Mouse (Mus musculus): Measurements from ENCODE around the gene Pla2g4d. TPM values are rescaled to one million over a fixed set of nuclear protein-coding genes. Genes with fewer than 3 reads are reported as not detected.

Pla2g4d gene
- total and polyA plus RNA-seq, 3 experiments: not detected

DNA sequence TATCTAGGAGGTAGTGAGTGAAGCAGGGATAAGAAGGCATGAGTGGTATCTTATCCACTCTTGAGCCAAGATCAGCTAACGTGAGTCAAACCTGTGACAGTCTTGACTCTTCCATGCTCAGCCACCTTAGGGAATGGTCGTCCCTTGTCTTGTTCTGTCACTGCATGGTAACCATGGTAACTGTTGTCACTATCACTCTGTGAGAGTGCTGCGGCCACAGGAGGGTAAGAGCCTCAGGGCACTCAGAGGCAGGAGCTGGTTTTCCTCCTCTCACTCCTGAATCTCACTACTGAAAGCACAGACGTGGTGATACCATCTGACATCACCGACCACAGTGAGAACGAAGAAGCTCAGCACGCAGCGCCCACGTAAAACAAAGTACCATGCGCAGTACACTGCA is 24.1 kb downstream of the Pla2g4d start:
- H3K36me3 ChIP-seq (ENCODE audit: control insufficient read depth in 1 of 2, insufficient read depth in 2 of 2, low read length in 2 of 2): no peaks in the 10 kb centered on the region
- no peak for TF ChIP-seq RAD21 (IDR thresholded peaks at IDR 0.05; ENCODE audit: low read depth, low read length)
- TF ChIP-seq ETS1 (IDR thresholded peaks at IDR 0.05; ENCODE audit: low read depth, low read length): no peak
- no peak for TF ChIP-seq KAT2A (conservative IDR thresholded peaks at IDR 0.05; ENCODE audit: low read depth, low read length)
- TF ChIP-seq E2F4 (IDR thresholded peaks at IDR 0.05; ENCODE audit: borderline replicate concordance, low read depth, low read length): no peak
- TF ChIP-seq CHD1 (IDR thresholded peaks at IDR 0.05; ENCODE audit: low read depth, low read length): no peak
- TF ChIP-seq CTCF (IDR thresholded peaks at IDR 0.05 in 2 of 3, conservative IDR thresholded peaks at IDR 0.05 in 1 of 3; ENCODE audit: control insufficient read depth in 1 of 3, insufficient read depth in 1 of 3, low read depth in 2 of 3, low read length in 3 of 3, poor library complexity in 1 of 3, severe bottlenecking in 1 of 3): no peak
- TF ChIP-seq SIN3A (IDR thresholded peaks at IDR 0.05; ENCODE audit: low read length): no peak
- no peak for TF ChIP-seq MXI1 (IDR thresholded peaks at IDR 0.05; ENCODE audit: low read depth, low read length)
- no peak for TF ChIP-seq MYC (IDR thresholded peaks at IDR 0.05; ENCODE audit: low read depth, low read length)
- no peak for TF ChIP-seq NRF1 (IDR thresholded peaks at IDR 0.05; ENCODE audit: insufficient read depth, low read depth, low read length, poor library complexity, severe bottlenecking)
- TF ChIP-seq ZNF384 (IDR thresholded peaks at IDR 0.05; ENCODE audit: low read depth, low read length): no peak
- no peak for TF ChIP-seq POLR2A (IDR thresholded peaks at IDR 0.05; ENCODE audit: control insufficient read depth in 1 of 2, insufficient read depth in 1 of 2, low read depth in 1 of 2, low read length in 2 of 2, poor library complexity in 1 of 2)
- no peak for TF ChIP-seq ZKSCAN1 (IDR thresholded peaks at IDR 0.05; ENCODE audit: low read depth, low read length)
- no peak for TF ChIP-seq CHD2 (IDR thresholded peaks at IDR 0.05; ENCODE audit: low read length)
- TF ChIP-seq BHLHE40 (IDR thresholded peaks at IDR 0.05; ENCODE audit: borderline replicate concordance, low read depth, low read length): no peak
- TF ChIP-seq NELFE (IDR thresholded peaks at IDR 0.05; ENCODE audit: low read depth, low read length): no peak
- TF ChIP-seq ZMIZ1 (IDR thresholded peaks at IDR 0.05; ENCODE audit: low read depth, low read length): no peak
- TF ChIP-seq EP300 (IDR thresholded peaks at IDR 0.05; ENCODE audit: low read depth in 1 of 2, low read length in 2 of 2): no peak
- TF ChIP-seq UBTF (IDR thresholded peaks at IDR 0.05; ENCODE audit: borderline replicate concordance, insufficient read depth, low read depth, low read length): no peak
- no peak for DNase-seq (ENCODE audit: low read depth, low spot score)

DNA sequence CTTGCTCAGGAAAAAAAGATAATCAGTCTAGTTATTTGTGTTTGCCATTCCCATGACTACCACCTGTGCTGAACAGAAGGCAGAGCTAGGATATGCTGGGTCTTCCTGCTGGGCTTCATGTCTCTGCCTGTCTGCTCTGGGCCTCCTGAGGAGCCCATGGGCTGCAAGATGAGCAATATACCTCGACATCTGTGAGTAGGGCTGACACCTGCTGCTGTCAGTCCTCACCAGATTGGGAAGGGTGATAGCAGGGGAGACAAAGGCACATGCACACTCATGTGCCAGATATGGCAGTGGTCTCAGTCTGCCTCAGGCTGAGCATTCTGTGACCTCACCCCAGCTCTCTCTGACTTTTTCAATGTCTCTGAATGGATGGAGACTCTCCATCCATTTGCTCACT is 26.1 kb downstream of the Pla2g4d start:
- no peaks in the 10 kb centered on the region for H3K36me3 ChIP-seq (ENCODE audit: control insufficient read depth in 1 of 2, insufficient read depth in 2 of 2, low read length in 2 of 2)
- H3K27me3 ChIP-seq (ENCODE audit: control insufficient read depth in 1 of 2, insufficient read depth in 2 of 2, low read length in 2 of 2): peaks cover 3 to 4% of the 10 kb centered on the region in 2 experiments; a peak in 3 of 4 replicates
- TF ChIP-seq ZC3H11A (IDR thresholded peaks at IDR 0.05; ENCODE audit: low read depth, low read length) (no peak), NRF1 (IDR thresholded peaks at IDR 0.05; ENCODE audit: insufficient read depth, low read depth, low read length, poor library complexity, severe bottlenecking) (no peak)
- DNase-seq (ENCODE audit: low read depth, low spot score): no peak
- no peaks in the 10 kb centered on the region for H3K4me1 ChIP-seq (ENCODE audit: control insufficient read depth in 1 of 2, insufficient read depth in 2 of 2, low read length in 2 of 2)
- no peaks in the 10 kb centered on the region for H3K79me2 ChIP-seq (ENCODE audit: control insufficient read depth, insufficient read depth, low read length, poor library complexity)
- H3K9ac ChIP-seq (ENCODE audit: control insufficient read depth, low read depth, low read length, poor library complexity, severe bottlenecking): no peak overlapping the region
- H3K4me3 ChIP-seq (ENCODE audit: control insufficient read depth in 1 of 2, insufficient read depth in 1 of 2, low read depth in 2 of 2, low read length in 2 of 2): no peak overlapping the region
- H3K27ac ChIP-seq (ENCODE audit: control insufficient read depth, low read depth, low read length): no peak overlapping the region
- no peaks in the 10 kb centered on the region for H3K9me3 ChIP-seq (replicated peaks; ENCODE audit: insufficient read depth, low read length)

More for the DNA sequence above, 24.1 kb downstream of the Pla2g4d start:
- Histone ChIP-seq H3K4me1 (ENCODE audit: control insufficient read depth in 1 of 2, insufficient read depth in 2 of 2, low read length in 2 of 2) (peaks cover 0 to 5% of the 10 kb centered on the region in 2 experiments; a peak in 1 of 4 replicates), H3K27me3 (ENCODE audit: control insufficient read depth in 1 of 2, insufficient read depth in 2 of 2, low read length in 2 of 2) (peaks cover 3 to 4% of the 10 kb centered on the region in 2 experiments; a peak in 3 of 4 replicates), H3K27ac (ENCODE audit: control insufficient read depth, low read depth, low read length) (no peak overlapping the region), H3K9me3 (replicated peaks; ENCODE audit: insufficient read depth, low read length) (no peaks in the 10 kb centered on the region), H3K79me2 (ENCODE audit: control insufficient read depth, insufficient read depth, low read length, poor library complexity) (no peaks in the 10 kb centered on the region), H3K9ac (ENCODE audit: control insufficient read depth, low read depth, low read length, poor library complexity, severe bottlenecking) (no peak overlapping the region), H3K4me3 (ENCODE audit: control insufficient read depth in 1 of 2, insufficient read depth in 1 of 2, low read depth in 2 of 2, low read length in 2 of 2) (no peak overlapping the region)
